Mouse (Mus musculus) right cerebral cortex, postnatal 36 days (tissue): ENCODE data around the gene Hps6.

Experiments
- DNase-seq, 2 experiments: peaks; one replicate each; pipeline ENCODE4 v3.0.0; 2022; ENCODE audit warnings: low spot score in 2 of 2, mixed read lengths in 1 of 2

Hps6 gene

DNA sequence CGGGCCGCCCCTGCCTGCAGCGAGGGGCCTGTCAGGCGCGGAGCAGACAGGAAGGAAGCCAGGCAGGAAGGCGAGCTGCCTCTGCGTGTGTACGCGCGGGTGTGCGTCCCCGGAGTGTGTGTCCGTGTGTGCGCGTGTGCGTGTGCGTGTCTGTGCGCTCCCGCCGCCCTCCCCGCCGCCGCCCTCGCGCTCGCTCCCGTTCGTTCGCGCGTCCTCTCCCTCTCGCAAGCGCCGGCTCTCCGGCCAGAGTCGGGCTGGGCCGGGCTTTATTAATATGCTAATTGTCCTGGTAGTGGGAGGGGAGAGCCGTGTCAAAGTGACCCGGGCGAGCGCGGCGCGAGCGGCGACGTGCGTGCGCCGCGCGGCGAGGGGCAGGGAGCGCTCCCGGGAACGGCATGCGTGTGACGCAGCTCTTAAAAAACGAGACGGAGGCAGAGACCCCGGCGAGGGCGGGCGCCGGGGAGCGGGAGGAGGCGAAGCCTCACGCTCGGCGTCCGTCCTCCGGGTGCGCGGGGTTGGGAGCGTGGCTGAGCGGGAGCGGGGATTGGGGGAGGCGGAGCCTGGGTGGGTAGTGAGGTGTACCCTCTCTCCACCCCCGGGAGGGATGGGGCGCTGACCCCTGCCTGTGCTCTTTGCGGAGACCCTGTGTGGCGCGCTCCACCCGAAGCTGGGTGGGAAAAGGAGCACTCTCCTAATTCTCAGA lies 41.8 kb downstream of the Hps6 start, which contains the start of gene Ldb1:
Gene Ldb1 (minus strand): TSS at position 222 of the 703 bp plus-strand sequence.
- peak; percentile 80 to 81 for DNase-seq

DNA sequence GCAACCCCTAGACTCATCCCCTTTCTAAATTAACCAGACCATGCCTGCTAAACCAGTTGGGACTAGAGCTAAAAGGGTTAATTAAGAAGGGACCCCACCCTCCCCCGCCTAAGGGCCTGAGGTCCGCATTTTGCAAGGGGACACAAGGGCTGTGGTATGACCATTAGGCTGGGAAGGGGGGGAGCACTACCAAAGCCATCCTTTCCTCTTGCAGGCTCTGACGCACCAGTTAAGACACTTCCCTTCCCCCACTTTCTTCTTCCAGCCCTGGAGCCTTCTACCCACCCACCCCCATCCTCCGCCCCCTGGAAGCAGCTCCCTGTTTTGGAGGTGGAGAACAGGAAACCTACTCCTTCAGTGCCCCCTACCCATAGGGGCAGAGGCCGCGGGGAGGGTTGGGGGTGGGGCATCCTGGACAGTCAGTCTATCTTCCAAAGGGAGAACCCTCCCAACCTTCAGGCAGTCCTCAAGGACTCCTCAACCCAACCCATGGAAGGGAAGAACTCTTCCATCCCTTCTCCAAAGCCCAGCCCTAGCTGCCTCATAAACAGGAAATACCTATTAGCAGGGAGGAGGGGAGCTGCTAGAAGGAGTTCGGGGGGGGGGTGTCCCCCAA lies 42.5 kb downstream of the Hps6 start:
- DNase-seq = peak in 1 of 2 experiments; percentile 54

DNA sequence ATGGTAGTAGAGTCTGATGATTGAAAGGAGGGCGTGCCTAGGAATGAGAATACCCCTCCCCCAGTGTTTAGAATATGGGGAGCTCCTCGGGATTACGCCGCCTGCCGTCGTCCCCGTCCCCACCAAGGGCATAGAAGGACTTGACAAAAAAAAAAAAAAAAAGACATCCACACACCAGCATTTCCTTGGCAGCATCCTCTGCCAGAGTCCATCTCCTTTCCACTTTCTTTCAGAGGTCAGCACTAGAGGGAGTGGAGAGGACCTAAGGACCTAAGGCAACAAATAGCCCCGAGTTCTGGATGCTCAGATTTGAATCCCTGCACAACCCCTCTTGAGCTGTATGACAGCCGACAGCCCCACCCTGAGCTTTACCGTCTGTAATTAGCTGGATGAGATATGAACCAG lies 43.3 kb downstream of the Hps6 start:
- DNase-seq = no peak

DNA sequence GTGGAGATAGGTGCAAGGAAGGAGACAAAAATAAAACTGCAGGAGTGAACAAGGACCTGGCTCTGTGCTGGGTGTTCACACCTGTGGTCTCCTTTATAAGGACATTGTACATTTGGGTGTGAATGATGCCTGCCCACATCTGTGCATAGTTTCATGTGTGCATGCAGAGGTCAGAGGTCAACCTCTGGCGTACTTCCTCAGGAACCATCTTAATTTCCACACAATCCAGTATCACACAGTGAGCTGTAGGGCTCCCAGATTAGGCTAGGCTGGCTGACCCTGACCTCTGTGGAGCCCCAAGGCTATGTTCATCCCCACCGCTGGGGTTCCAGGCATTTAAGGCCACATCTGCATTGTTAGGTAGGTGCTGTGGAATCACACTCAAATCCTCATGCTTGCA lies 44.1 kb downstream of the Hps6 start:
- DNase-seq = no peak

DNA sequence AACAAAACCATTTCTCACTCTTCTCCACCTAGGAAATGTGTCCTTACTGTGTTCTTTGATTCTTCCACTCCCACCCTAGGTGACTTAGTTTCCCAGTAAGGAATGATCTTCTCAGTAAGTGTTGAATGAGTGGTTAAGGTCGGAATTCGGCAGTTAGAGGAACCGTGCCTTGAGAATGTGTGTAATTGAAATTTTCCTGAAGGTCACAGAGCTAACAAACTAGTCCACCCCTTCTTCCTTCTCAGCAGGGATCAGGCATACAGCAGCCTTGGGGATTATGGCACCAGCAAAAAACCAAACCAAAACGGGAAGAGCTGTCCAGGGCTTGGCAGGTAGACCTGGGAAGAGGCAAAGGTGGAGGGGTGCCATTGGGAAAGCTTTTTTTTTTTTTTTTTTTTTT lies 45.8 kb downstream of the Hps6 start:
- no peak for DNase-seq

DNA sequence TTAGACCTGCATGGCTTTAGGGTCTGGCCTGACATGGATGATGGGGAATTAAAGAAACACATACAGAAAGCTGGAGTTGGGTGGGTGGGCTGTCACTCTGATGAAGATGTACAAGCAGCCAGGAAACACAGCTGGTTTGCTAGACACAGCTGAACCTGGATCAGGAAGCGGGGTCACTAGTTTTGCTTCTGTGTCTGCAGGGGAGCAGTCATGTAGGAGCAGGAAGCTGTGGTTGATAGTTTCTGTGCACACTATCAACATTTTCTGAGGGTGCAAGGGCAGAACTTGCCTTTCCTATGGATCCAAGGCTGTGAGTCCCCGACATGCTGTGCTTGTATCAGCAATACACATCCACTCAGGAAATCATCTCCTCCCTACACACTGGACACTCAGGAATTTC lies 47.2 kb downstream of the Hps6 start:
- no peak for DNase-seq
